Mouse (Mus musculus) heart, postnatal 14 days (tissue): ENCODE results near the gene Akr1b3. TPM values are rescaled to one million over a fixed set of nuclear protein-coding genes. Genes with fewer than 3 reads are reported as not detected.
"Not testable (repeated sequence)": the region's sequence is repeated elsewhere in the genome, so short reads cannot be mapped to it uniquely, and the experiment has no call there.

Source experiments
- DNase-seq, 2 experiments: peaks; one replicate each; pipeline ENCODE4 v3.0.0; 2021 to 2022
- intact Hi-C: fragments of 180-260 bp; cut with DNase I; formaldehyde crosslinking; loops from one replicate; pipeline ENCODE4 v1.15.1; 2025
- total RNA-seq, 2 experiments: library from RNA; stranded (reverse); gene quantifications; 2 replicates each; pipeline ENCODE4 v1.2.3; 2021

The Akr1b3 gene
- total RNA-seq, 2 experiments from 2014 or later, result 221 to 256 TPM

GRCm38 (mm10) chr6:34331804-34332203 lies 14.5 kb upstream of the Akr1b3 start:
- intact Hi-C loops, DNase-seq: not testable (repeated sequence)

- intact Hi-C loops, result no loop called here
- DNase-seq, result no peak
Measured at GRCm38 (mm10) chr6:34331379-34331778, 14.1 kb upstream of the Akr1b3 start.

- intact Hi-C loops, result no loop called here
- no peak for DNase-seq
Measured at GRCm38 (mm10) chr6:34322121-34322520, 4.8 kb upstream of the Akr1b3 start.

- DNase-seq, result no peak
- intact Hi-C loops, result no loop called here
Measured at GRCm38 (mm10) chr6:34318636-34319035, 1.4 kb upstream of the Akr1b3 start.

- DNase-seq, result peak; percentile 16 to 41
- intact Hi-C loops, result no loop called here
Measured at GRCm38 (mm10) chr6:34318172-34318571, 894 bp upstream of the Akr1b3 start.

GRCm38 (mm10) chr6:34313921-34314320 lies 3.4 kb downstream of the Akr1b3 start:
- intact Hi-C loops, result no loop called here
- peak in 1 of 2 experiments; percentile 23 for DNase-seq

GRCm38 (mm10) chr6:34313386-34313785 lies 3.9 kb downstream of the Akr1b3 start:
- DNase-seq, result peak; percentile 33 to 45
- intact Hi-C loops, result no loop called here

GRCm38 (mm10) chr6:34310023-34310595 lies 7.2 kb downstream of the Akr1b3 start:
- DNase-seq, result no peak
- intact Hi-C loops, result no loop called here

- DNase-seq, result no peak
- intact Hi-C loops, result no loop called here
Measured at GRCm38 (mm10) chr6:34309526-34309925, 7.8 kb downstream of the Akr1b3 start.

- intact Hi-C loops, result no loop called here
- no peak for DNase-seq
Measured at GRCm38 (mm10) chr6:34306797-34307196, 10.5 kb downstream of the Akr1b3 start.

- intact Hi-C loops, result no loop called here
- peak; percentile 46 to 52 for DNase-seq
Measured at GRCm38 (mm10) chr6:34304675-34305241, 12.5 kb downstream of the Akr1b3 start.

- intact Hi-C loops, result loop anchor here (10.0 kb wide), 1 partner anchor 628 kb away; the partner anchor contains the start of gene Stra8
Measured at GRCm38 (mm10) chr6:34297055-34297454, 20.2 kb downstream of the Akr1b3 start.

GRCm38 (mm10) chr6:34295437-34295836 lies 21.8 kb downstream of the Akr1b3 start:
- no peak for DNase-seq
- intact Hi-C loops, result loop anchor here (10.0 kb wide), 1 partner anchor 629 kb away; the partner anchor contains the start of gene Stra8

More at GRCm38 (mm10) chr6:34297055-34297454, 20.2 kb downstream of the Akr1b3 start:
- DNase-seq, result no peak

- peak; percentile 79 to 86 for DNase-seq
- intact Hi-C loops, result loop anchor here (1.0 to 10.0 kb wide), 5 partner anchors 53 to 632 kb away; partner anchors contain the start of gene Stra8
Measured at GRCm38 (mm10) chr6:34292882-34293487, 24.3 kb downstream of the Akr1b3 start.

GRCm38 (mm10) chr6:34292196-34292881 lies 24.9 kb downstream of the Akr1b3 start:
- intact Hi-C loops, result loop anchor here (5.0 to 10.0 kb wide), 2 partner anchors 465 to 632 kb away; partner anchors contain the start of gene Stra8

GRCm38 (mm10) chr6:34290681-34291080 lies 26.6 kb downstream of the Akr1b3 start:
- intact Hi-C loops, result loop anchor here (5.0 to 10.0 kb wide), 2 partner anchors 467 to 634 kb away; partner anchors contain the start of gene Stra8

More at GRCm38 (mm10) chr6:34292196-34292881, 24.9 kb downstream of the Akr1b3 start:
- no peak for DNase-seq

GRCm38 (mm10) chr6:34290091-34290490 lies 27.2 kb downstream of the Akr1b3 start:
- DNase-seq, result no peak
- intact Hi-C loops, result loop anchor here (5.0 to 10.0 kb wide), 2 partner anchors 467 to 635 kb away; partner anchors contain the start of gene Stra8

More at GRCm38 (mm10) chr6:34290681-34291080, 26.6 kb downstream of the Akr1b3 start:
- DNase-seq, result no peak

- intact Hi-C loops, result no loop called here
- peak; percentile 63 to 75 for DNase-seq
Measured at GRCm38 (mm10) chr6:34288098-34288497, 29.2 kb downstream of the Akr1b3 start.

GRCm38 (mm10) chr6:34286841-34287240 lies 30.4 kb downstream of the Akr1b3 start:
- DNase-seq, result no peak
- intact Hi-C loops, result no loop called here

- no peak for DNase-seq
- intact Hi-C loops, result no loop called here
Measured at GRCm38 (mm10) chr6:34278385-34278784, 38.9 kb downstream of the Akr1b3 start.

GRCm38 (mm10) chr6:34277665-34278064 lies 39.6 kb downstream of the Akr1b3 start:
- DNase-seq, result peak; percentile 27 to 70
- intact Hi-C loops, result loop anchor here (2.0 kb wide), 1 partner anchor 73 kb away; no protein-coding TSS in a partner anchor
